Mouse (Mus musculus): ENCODE measurements around the gene Gm20715. TPM values are rescaled to one million over a fixed set of nuclear protein-coding genes. Genes with fewer than 3 reads are reported as not detected.

Gene Gm20715
- total RNA-seq, 2 experiments from 2014 or later = 0.25 to 0.54 TPM

- Histone ChIP-seq H3K27ac (no peak overlapping the region), H3K4me3 (peak overlapping the region; percentile 84)
- no peak for TF ChIP-seq CTCF (conservative IDR thresholded peaks at IDR 0.05)
- DNase-seq (ENCODE audit: low spot score in 2 of 2) = no peak
These were observed 26.1 kb upstream of the Gm20715 start for GRCm38 (mm10) chr7:6384011-6384410.

- peak; percentile 40 to 64 for DNase-seq (ENCODE audit: low spot score in 2 of 2)
- Histone ChIP-seq H3K4me3 (no peak overlapping the region), H3K27ac (peak overlapping the region; percentile 51; the same call in 1 of the 2 replicates)
- no peak for TF ChIP-seq CTCF (conservative IDR thresholded peaks at IDR 0.05)
These were observed 23.1 kb upstream of the Gm20715 start for GRCm38 (mm10) chr7:6386995-6387394.

DNA sequence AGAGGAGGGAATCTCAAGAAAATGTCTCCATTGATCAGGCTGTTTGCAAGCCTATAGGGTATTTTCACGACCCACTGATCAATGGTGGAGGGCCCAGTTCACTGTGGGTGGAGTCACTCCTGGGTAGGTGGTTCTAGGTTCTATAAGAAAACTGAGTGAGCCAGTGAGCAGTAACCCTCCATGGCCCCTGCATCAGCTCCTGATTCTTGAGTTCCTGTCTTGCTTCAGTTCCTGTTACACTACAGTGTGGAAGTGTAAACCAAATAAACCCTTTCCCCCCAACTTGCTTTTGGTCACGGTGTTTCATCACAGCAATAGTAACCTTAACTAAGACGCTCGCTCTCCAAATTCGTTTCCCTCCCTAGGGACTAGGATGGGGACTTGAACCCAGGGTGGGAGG lies 21.1 kb upstream of the Gm20715 start:
- H3K4me3 ChIP-seq = no peak overlapping the region
- no peak for TF ChIP-seq CTCF (conservative IDR thresholded peaks at IDR 0.05)
- DNase-seq (ENCODE audit: low spot score in 2 of 2) = no peak

DNA sequence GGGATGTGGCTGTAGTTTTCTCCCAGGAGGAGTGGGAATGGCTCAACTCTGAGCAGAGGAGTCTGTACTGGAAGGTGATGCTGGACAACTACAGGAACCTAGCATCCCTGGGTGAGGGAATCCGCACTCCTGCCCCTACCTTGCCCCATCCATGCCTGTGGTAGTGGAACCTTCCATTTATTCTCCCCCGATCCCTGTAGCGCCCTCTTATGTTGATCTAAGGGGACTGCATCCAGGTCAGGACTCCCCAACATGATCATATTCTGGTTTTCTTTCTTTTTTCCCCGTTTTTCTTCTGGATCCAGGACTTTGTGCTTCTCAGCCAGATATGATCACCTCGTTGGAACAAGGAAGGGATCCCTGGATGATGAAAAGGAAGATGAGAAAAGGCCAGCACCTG lies 20.6 kb upstream of the Gm20715 start:
- DNase-seq (ENCODE audit: low spot score in 2 of 2) = no peak
- Histone ChIP-seq H3K4me3 (no peak overlapping the region), H3K27ac (no peak overlapping the region)
- TF ChIP-seq CTCF (conservative IDR thresholded peaks at IDR 0.05) = peak; percentile 33

More for the DNA sequence above, 21.1 kb upstream of the Gm20715 start:
- no peak overlapping the region for H3K27ac ChIP-seq

- peak within 1 kb of the TSS; percentile 72 for H3K4me3 ChIP-seq
- no peak for TF ChIP-seq CTCF (conservative IDR thresholded peaks at IDR 0.05)
- peak; percentile 73 to 78 for DNase-seq (ENCODE audit: low spot score in 2 of 2)
- H3K27ac ChIP-seq = peak within 1 kb of the TSS; percentile 81
These were observed 11.8 kb upstream of the Gm20715 start, which contains the start of gene Smim17 for GRCm38 (mm10) chr7:6397996-6398975. Gene Smim17 (plus strand): TSS chr7:6398715.

DNA sequence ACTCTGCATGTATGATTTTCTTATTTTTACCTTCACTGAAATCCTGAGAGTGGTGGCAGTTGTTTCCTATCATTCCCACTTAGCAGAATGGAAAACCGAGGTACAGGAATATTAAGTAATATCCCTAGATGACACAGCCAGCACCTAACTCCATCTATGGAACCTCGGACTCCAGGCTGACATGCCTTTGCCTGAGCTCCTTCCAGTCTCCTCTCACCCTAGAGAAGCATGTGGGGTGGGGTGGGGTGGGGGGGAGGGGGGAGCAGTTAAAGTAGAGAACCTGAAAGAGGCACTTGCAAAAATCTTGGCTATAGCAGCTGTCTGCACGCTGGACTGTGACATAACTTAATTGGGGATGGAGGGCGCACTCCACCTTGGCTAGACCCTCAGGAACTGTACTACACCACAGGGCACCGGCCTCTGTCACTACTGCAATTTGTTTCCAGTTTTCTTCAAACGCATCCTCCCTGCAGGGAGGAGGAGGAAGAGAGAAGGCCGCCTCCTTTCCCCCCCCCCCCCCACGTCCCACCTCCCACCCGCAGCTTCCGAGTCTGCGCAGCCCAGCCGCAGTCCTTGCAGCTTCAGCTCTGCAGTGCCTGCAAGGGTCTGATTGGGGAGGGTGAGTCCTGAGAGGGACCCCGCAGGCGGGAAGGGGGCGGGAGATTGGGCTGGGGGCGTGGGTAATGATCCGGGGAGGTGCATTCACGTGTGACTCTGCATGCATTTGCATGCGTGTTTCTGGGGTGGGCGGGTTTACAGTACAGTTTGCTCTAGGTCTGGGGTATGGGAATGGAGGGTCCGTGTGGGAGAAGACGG lies 4.8 kb downstream of the Gm20715 start:
- peak; percentile 31 to 51 for DNase-seq (ENCODE audit: low spot score in 2 of 2)
- Histone ChIP-seq H3K4me3 (peak overlapping the region; percentile 58), H3K27ac (peak overlapping the region; percentile 71)
- no peak for TF ChIP-seq CTCF (conservative IDR thresholded peaks at IDR 0.05)

- H3K4me3 ChIP-seq = peak overlapping the region; percentile 58
- no peak for TF ChIP-seq CTCF (conservative IDR thresholded peaks at IDR 0.05)
- no peak for DNase-seq (ENCODE audit: low spot score in 2 of 2)
- H3K27ac ChIP-seq = peak overlapping the region; percentile 71
These were observed 5.3 kb downstream of the Gm20715 start for GRCm38 (mm10) chr7:6415442-6415787.

- Histone ChIP-seq H3K27ac (no peak overlapping the region), H3K4me3 (no peak overlapping the region)
- DNase-seq (ENCODE audit: low spot score in 2 of 2) = no peak
- no peak for TF ChIP-seq CTCF (conservative IDR thresholded peaks at IDR 0.05)
These were observed 9.8 kb downstream of the Gm20715 start for GRCm38 (mm10) chr7:6419894-6420293.

DNA sequence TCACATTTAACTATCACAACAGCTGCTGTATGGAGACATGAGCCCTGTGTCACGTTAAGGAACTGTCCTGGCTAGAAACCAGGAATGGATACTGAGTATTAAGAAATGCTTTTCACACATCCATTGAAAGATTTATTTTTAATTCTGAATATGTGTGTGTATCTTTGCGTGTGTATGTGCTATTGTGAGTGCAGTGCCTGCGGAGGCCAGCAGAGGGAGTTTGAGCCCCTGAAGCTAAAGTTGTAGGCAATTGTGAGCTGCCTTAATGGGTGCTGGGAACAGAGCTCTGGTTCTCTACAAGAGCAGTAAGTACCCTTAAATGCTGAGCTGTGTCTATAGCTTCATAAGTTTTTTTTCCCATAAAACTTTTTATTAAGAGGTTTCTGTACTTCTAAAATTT lies 19.3 kb downstream of the Gm20715 start:
- Histone ChIP-seq H3K27ac (no peak overlapping the region), H3K4me3 (no peak overlapping the region)
- TF ChIP-seq CTCF (conservative IDR thresholded peaks at IDR 0.05) = peak; percentile 57
- DNase-seq (ENCODE audit: low spot score in 2 of 2) = no peak

GRCm38 (mm10) chr7:6430342-6430741 lies 20.3 kb downstream of the Gm20715 start:
- TF ChIP-seq CTCF (conservative IDR thresholded peaks at IDR 0.05) = peak; percentile 74
- no peak for DNase-seq (ENCODE audit: low spot score in 2 of 2)
- no peak overlapping the region for H3K4me3 ChIP-seq
- no peak overlapping the region for H3K27ac ChIP-seq

- no peak within 1 kb of the TSS for H3K27ac ChIP-seq
- H3K4me3 ChIP-seq = no peak within 1 kb of the TSS
- no peak for TF ChIP-seq CTCF (conservative IDR thresholded peaks at IDR 0.05)
- DNase-seq (ENCODE audit: low spot score in 2 of 2) = no peak
These were observed 28.3 kb downstream of the Gm20715 start, which contains the start of gene Olfr1344 for GRCm38 (mm10) chr7:6438388-6438787. Gene Olfr1344 (plus strand): TSS chr7:6438688.

GRCm38 (mm10) chr7:6441173-6441572 lies 31.1 kb downstream of the Gm20715 start:
- Histone ChIP-seq H3K27ac (no peak overlapping the region), H3K4me3 (no peak overlapping the region)
- no peak for DNase-seq (ENCODE audit: low spot score in 2 of 2)
- no peak for TF ChIP-seq CTCF (conservative IDR thresholded peaks at IDR 0.05)

- Histone ChIP-seq H3K27ac (no peak overlapping the region), H3K4me3 (no peak overlapping the region)
- TF ChIP-seq CTCF (conservative IDR thresholded peaks at IDR 0.05) = no peak
- no peak for DNase-seq (ENCODE audit: low spot score in 2 of 2)
These were observed 37.7 kb downstream of the Gm20715 start for GRCm38 (mm10) chr7:6447771-6448170.
